Mouse (Mus musculus) cerebral cortex, adult 2 months (tissue): ENCODE measurements around the gene Ablim1.

Experiments
- WGBS: fragments of 180-500 bp; shearing (Covaris S2); methylation state at CpG from one replicate; pipeline ENCODE4 v1.1.7; 2018; 5-methylcytosine and 5-hydroxymethylcytosine counted together

Gene Ablim1

DNA sequence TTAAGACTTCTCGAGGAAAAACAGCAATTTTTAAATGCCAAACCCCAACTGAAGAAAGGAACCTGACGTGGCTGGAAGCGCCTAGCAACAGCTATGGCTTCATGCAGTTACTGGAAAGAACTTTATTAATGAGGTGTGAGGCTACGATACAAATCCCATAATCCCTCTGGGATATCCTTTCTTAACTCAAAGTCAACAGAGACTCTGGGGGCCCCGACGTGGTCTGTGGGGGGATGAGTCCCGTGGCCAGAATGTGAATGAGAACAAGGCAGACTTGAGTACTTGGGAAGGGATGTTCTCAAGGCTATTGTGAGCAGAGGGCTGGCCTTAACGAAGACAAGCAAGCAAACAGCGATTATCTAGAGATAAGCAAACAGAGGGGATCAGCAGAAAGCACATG, 58.1 kb downstream of the Ablim1 start:
- WGBS, result 59% methylated on average over 9 of the region's 9 CpGs

DNA sequence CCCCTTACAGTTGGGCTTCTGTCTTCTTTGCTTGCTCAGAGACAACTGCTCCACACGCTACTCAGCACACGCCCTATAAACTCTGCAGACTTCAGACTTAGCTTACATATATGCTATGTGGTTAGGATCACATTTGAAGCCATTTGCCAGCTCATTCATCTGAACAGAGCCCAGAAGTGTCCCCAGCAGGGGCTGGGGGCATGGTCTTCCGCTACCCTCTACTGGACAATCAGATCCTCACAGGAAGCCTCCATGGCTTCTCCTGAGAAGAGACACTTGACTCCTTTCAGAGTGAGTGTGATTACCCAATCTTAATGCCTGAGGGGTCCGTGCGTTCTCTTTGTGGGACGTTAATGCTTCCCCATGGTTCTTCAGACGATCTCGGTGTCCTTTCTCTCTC, 59.6 kb downstream of the Ablim1 start:
- 89% methylated on average over 8 of the region's 8 CpGs for WGBS

DNA sequence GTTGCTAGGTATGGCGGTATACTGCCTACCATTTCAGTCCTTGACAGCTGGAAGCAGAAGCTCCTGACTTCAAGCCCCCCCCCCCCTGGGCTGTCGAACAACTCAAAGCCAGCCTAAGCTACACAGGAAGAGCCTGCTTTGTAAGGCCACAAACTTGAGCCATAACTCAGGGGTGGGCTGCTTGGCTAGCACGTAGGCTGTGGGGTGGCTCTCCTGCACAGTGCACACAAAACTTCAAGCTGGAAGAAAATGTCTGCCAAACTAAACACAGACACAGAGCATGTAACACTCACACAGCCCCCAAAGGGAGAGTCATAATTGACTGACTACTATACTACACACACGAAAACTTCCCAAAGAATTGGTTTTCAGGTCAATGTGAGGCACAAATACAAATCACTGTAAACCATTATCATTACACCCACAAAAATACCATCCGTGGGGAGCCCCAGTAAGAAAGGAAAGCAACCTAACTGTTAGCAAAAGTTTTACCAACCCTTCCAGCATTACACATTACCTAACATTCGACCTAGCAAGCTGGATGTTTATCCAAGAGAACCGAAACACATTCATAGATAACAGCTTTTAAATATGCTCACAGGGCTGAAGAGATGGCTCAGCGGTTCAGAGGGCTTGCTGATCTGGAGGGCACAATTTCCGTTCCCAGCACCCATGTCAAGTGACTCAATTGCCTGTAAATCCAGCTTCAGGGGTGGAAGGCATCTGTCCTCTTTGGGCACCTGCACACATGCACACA, 61.8 kb downstream of the Ablim1 start:
- WGBS, result 79% methylated on average over 9 of the region's 9 CpGs

DNA sequence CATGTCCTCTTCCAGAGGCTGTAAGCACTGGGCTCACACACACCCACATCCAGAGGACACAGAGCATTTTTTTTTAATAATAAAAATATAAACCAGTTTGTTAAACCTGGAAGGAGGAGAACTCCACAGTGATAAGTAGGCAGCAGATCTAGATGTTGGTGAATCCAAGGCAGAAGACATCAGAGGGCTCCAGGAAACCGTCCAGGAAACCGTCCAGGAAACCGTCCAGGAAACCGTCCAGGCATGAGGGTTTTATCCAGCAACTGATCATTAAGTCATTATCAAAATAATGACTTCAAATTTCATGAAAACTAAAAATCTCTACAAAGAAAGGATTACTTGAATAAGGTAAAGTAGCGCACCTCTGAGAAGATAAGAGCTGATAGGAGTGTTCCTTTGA, 65.9 kb downstream of the Ablim1 start:
- WGBS, result 79% methylated on average over 5 of the region's 5 CpGs

DNA sequence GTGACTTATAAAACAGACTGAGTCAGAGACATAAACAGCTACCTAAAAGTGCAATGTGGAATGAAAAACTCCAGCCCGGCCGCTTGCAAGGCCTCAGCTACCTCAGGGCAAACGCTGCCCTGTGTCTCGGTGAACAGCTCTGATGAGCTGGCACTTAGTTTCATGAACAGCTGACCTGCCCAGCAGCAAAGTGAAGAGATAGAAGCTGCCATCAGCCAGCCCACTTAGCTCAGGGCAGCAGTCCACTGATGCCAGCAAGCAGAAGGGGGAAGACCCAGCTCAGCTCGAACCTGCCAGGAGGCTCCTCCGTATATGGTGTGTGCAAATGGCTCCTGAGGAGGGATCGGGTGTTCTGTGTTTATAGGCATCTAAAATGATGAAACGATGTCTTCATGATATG, 67.5 kb downstream of the Ablim1 start:
- WGBS, result 72% methylated on average over 8 of the region's 8 CpGs

DNA sequence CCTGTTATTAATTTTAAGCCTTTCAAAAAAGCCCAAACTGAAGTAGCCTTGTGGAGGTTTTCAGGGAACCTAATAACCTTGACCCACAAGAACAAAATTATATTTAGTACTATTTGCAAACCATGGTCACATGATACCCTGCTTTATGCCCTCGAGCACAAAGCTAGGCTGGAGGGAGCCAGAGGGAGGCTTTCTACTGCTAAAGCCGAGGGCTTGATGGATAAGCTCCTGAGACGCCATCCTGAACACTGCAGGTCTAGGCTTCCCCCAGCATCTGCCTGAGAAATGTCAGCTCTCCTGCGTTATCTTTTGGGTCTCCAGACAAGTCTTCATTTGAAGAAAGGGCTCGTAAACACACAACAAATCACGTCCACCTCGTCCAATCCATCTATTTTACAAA, 70.4 kb downstream of the Ablim1 start:
- 87% methylated on average over 7 of the region's 7 CpGs for WGBS

DNA sequence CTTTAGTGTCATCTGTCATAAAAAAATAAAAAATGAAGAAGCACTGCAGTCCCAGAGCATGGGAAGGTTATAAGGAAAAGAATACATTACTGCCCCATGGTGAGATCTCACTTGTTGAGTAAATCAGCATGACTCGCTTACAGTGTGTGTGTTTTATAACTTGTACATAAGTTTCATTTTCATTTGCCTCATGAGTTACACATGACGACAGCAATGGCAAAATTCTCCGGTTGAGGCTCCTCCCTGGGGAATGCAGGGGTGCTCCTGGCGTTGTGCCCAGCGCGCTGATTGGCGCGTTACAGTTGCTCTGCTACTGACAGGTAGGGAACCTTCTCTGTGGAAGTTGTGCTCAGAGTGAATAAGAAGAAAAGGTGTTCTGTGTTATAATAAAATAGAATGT, 71.1 kb downstream of the Ablim1 start:
- 78% methylated on average over 8 of the region's 8 CpGs for WGBS

DNA sequence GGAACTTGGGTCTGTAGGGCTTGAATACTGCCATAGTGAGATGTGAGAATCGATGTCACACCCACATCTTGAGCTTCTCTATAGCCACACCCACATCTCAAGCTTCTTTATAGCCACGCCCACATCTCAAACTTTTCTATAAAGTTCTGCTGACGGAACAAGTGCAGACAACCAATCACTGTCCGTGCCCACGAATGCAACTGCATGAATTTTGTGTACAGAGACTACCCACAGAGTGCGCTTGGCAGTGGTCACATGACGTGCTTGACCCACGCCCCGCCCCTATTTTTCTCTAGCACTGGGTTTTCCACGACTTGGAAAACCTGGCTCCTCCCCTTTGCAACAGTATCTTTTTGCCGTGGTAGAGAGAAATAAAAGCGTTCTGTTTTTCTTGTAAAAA, 71.5 kb downstream of the Ablim1 start:
- WGBS, result 80% methylated on average over 12 of the region's 12 CpGs

DNA sequence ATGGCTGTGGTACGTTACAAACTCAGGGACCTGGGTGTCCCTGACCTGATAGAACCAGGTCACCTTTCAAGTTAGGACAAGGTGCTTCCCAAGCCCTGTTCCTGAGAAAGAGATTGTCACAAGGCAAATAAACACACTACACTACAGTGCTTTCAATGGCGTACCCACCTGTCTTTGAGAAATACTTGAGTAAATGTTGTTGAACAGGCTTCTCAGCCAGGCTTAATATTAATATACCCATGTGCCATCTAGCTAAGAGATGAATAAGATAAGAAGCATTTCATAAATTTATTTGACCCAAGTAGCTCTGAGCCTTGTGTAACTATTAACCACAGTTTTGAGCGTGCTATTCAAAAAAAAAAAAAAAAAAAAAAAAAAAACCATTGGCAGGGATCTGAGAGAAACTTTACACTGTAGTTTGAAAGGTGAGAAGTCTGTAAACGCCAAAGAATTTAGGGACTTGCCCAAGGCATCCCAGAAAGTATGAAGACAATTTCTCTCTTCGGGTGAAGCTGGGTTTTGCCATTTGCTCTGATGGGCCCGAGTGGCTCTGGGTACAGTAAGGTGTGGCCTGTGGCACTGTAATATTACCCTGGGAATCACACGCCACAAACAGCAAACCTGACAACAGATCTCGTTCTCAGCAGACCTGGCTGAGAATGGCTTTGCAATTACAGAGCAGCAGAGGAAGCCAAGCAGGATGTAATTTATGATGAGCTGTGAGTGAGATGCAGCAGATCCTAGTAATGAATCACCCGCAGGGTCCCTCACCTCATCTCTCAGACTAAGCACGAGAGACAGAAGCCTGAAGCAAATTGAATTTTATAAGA, 73.1 kb downstream of the Ablim1 start:
- WGBS, result 74% methylated on average over 10 of the region's 10 CpGs

DNA sequence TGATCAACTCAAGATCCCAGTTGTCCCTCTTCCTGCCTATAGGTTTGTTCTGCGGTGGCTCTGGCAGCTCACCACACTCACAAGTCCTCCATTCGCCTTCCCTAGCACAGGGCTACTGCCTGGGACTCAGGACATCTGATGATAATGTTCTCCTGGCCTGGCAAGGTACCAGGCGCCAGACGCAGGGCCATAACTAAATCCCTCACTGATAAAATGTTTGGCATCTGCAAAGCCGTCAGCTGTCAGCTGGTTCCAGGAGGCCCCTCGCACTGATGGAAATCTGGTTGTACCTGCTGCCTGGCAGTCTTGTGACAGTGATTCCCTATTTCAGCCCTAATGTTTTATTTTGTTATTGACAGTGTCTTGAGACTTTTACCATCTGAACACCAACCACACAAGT, 74.5 kb downstream of the Ablim1 start:
- WGBS, result 73% methylated on average over 6 of the region's 6 CpGs

DNA sequence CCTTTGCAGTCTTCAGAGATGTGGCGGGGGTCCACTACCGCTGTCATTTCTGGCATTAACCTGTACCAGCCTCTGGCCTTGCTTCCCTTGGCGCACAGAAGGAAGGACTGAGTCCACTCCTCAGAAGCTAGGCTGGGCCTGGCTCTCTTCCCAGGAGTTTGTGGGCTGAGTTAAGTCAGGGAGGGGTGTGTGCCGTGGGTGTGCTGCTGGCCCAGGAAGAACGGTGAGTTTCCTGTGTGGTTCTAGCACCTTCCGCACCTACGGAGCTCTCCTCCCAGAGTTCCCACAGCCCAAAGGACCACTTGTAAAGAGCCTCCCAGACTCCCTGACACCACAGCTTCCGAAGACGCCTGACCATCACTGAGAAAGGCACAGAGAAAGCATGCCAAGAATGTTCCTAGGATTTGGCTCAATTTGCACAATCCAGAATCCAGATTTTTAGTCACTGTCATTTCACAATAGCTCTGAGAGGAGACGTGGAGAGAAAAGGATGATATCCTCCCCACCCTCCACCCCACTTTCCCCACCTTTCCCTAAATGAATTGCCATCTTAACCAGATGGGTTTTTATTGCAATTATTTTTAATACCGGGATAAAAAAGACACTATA, 75.4 kb downstream of the Ablim1 start:
- WGBS, result 29% methylated on average over 11 of the region's 11 CpGs

DNA sequence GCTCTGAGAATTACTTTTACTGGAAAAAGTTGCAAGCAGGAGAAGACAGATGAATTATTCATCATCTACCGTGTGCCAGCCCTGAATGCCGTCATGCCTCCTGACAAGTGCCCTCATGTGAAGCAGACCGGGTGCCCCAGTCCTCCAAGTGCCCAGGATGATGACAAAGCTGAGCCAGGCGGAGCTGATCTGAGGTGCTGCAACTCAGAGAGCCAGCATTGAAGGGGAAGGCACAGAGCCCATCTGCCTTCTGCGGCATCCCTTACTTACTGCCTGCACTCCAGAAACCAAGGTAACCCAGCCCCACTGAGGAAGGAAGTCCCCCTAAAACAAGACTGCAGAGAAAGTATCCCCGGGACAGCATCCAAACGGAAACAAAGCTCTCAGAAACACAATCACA, 76.3 kb downstream of the Ablim1 start:
- 28% methylated on average over 7 of the region's 7 CpGs for WGBS

DNA sequence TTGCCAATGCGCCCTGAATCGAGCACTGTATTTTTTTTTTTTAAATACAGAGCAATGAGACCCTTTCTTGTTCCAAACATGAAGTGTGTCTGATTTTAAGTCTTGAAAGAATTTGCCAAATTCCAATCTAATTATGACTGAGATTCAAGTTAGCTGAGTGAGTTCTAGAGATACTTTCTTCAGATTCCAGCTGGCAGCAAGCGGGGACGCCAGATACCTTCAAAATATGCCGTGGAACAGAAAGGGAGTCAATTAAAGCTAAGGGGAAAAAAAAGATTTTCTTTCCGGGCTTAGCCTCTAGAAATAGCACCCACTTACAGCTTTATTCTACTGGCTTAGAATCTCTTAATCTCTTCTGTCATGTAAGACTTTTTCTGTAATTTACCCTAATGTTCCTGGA, 77.2 kb downstream of the Ablim1 start:
- 33% methylated on average over 6 of the region's 6 CpGs for WGBS

DNA sequence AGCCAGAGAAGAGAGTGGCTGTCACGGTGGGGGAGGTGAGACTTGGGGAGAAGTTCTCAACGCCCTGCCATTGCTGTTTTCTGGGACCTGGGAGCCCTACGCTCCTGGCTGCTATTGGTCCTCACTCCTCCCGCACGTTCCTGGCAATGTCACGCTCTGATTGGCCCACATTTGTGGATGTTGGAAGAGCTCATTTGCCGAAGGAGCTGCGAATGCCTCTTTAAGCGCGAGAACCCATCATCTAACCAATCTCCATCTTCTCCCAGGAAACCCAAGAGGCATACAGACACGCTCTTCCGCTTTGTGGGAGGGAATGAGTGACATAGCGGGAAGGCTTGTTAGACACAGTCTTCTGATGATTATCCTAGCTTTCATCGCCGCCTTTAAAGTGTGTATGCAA, 78.1 kb downstream of the Ablim1 start:
- 54% methylated on average over 15 of the region's 15 CpGs for WGBS

DNA sequence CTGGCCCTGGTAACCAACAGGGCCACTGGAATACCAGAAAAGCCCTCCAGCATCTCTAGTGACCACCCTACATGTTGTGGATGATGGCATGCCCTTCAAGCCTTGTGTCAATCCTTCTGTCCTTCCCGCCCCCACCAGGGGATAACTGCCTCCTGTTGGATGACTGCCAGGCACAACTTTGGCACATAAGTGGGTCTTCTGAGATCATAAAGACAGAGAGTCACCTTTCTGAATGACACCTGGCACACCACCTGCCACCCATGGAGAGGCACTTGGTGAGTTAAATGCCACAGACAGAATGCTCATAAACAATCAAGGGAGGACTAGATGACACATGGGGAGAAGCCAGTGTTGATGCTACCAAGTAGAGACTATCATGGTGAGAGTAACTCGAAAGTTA, 78.8 kb downstream of the Ablim1 start:
- 73% methylated on average over 2 of the region's 2 CpGs for WGBS

DNA sequence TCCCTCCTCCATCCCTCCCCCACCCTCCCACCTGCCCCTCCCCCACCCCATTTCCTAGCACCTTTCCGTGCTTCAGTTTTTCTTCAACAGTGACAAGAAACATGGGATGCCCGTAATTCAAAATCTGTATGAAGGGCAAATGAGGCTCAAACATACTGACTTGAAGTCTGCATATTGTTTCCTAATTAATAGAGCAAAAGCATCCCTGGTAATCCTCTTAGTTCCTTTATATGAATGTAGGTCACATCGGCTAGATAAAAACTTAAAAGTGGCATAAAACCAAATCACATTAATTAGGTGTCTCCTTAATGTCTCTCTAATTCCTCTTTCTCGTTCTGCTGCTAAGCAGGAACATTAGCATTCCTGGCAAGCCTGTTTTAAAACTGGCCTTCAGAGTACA, 83.7 kb downstream of the Ablim1 start:
- 41% methylated on average over 4 of the region's 4 CpGs for WGBS

DNA sequence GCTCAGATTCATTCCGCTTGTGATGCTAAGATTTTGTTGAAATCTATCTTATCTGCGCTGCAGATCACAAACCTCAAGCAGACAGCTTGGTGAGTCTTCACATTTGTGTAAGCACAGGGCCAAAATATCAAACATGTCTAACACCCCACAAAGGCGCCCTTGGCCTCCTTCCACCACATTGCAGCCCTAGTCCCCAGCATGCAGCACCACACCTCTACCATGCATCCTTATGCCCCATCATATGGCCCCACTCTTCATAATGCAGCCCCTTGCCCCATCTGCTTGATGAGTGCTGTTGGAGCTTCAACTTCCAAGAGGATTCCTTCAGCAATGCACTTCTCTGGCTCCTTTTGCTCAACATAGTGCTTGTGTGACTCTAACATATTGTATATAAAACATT, 85.6 kb downstream of the Ablim1 start:
- 86% methylated on average over 3 of the region's 3 CpGs for WGBS

DNA sequence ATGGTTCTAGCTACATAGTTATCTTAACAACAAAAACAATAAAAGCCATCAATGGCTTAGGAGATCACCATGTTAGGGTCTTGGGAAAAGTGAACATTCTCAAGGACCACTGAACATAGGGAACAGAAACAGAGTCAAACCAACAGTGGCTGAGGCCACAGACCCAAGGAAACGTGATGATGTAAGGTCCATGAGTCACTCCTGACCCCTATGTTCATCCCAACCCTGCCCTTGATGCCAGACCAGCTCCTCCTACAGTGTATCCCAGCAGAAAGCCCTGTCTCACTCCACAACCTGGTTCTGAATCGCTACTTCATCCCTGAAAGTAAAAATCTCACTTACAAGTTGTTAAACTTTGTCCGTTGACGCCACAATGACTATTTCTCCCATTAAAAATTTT, 86.1 kb downstream of the Ablim1 start:
- 93% methylated on average over 4 of the region's 4 CpGs for whole genome bisulfite sequencing

DNA sequence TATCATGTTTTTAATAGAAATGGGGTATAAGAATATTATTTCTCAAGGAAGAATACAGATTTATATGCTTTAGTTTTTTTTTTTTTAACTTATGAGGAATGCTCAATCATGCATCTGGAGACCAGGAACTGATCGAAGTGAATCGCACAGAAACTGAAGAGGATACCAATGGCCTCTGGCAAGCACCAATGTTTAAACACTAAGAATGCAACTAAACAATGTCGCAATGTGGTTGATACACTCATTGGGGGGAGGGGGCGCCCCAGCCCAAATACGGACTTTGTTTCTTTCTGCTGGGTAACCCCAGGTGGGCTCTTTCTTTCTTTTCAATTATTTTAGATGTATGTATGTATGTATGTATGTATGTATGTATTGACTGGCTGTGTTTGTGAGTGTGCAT, 90.3 kb downstream of the Ablim1 start:
- WGBS, result 92% methylated on average over 5 of the region's 5 CpGs

DNA sequence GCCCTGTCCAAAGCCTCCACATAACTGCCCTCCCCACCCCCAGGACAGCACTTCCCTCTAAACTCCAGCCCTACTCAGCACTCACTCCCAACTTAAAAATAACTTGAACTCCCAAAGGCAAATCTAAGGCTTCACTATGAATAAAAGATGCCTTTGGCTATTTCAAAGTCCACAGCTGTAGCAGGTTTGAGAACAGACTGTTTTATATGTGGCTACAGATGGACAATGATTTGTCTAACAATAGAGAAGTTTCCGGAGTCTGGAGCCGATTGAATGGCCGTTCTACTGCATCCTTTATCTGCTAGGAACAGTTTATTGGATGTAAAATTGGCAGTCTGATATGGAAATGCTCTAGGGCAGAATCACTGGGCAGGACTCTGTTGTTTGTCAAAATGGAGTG, 91.0 kb downstream of the Ablim1 start:
- WGBS, result 43% methylated on average over 3 of the region's 3 CpGs

DNA sequence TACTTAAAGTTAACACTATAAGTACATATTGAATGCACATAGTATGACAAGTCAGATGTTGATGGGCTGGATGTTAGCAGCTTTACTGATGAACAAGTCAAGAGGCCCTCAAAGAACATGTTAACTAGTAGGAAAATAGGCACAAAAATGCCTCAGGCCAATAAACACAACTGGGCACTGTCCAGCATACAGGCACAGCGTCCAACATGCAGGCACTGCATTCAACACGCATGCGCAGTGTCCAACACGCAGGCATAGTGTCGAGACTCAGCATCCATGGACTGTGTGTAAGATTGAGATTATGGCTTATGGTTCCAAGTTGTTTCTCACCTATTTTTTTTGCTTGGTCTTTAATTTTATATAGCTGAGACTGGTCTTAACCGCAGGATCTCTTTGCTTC, 92.1 kb downstream of the Ablim1 start:
- WGBS, result 98% methylated on average over 6 of the region's 6 CpGs

DNA sequence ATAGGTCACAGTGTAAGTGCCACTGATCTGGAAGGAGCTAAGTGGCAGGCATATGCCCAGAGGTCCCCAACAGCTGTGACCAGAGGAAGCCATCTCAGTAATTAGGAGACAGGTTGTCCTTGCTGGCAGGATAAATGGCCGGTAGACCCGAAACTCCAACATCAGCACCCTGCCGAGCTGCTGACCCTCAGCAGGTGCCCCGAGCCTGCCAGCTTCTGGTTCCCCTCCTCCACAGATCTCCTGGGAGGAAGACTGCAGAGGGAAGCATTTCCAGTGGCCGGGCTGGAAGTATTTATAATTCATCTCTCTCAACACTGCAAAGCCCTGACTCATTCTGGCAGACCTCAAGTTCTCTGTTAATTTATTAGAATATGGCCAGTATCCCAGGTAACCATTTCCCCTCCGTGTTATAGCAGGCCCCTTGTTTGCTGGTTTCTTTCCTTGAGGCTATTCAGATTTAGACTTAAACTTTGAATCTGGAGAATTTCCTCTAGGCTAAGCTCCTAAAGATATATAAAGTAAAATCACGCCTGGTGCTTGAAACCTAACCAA, 93.0 kb downstream of the Ablim1 start:
- 43% methylated on average over 7 of the region's 7 CpGs for whole genome bisulfite sequencing

DNA sequence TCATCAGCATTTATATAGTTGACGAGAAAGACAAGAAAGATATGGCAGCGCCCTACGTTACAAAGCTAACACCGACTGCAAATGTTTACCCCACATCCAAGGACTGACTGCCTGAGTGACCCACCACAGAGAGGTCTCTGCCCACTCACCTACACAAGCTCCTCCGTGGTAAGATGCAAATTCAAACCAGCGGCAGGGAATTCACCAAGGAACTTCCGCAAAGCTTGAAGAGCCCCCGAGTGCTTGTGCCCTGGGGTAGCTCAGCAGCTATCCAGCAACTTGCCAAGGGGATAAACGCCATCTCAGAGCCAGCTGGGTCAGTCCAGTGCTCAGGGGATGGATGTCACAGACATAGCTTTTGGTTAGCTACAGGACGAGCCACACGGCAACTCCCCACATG, 95.0 kb downstream of the Ablim1 start:
- WGBS, result 82% methylated on average over 11 of the region's 11 CpGs
